Mouse (Mus musculus) thymus, postnatal 10 days (tissue): ENCODE measurements around the gene Trim67.
A peak's percentile ranks its signal among the peaks of the same experiment; 100 is the strongest.

Source experiments
- DNase-seq, 2 experiments: peaks; one replicate each; pipeline ENCODE4 v3.0.0; 2021; ENCODE audit warnings: low spot score in 2 of 2

Gene Trim67

DNA sequence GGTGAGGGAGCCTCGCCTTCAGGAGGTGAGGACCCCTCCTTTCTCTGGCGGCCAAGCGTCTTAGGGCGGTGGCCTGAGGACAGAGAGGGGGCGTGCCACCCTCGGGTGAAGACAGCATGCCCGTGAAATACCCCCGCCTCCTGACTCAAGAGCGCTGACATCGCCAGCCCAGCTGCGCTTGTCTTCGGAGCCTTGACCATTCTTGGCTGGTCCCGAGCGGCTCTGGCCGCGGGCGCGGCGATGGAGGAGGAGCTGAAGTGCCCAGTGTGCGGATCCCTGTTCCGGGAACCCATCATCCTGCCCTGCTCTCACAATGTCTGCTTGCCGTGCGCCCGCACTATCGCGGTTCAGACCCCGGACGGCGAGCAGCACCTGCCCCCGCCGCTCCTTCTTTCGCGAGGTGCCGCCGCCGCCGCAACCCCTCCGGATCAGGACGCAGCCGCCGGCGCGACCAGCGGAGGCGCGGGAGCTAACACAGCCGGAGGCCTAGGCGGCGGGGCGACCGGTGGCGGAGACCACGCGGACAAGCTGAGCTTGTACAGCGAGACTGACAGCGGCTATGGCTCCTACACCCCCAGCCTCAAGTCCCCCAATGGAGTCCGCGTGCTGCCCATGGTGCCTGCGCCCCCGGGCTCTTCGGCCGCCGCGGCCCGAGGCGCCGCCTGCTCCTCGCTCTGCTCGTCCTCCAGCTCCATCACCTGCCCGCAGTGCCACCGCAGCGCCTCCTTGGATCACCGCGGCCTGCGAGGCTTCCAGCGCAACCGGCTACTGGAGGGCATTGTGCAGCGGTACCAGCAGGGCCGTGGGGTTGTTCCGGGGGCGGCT lies 981 bp downstream of the Trim67 start:
- DNase-seq: peak in 1 of 2 experiments; percentile 8

GRCm38 (mm10) chr8:124794486-124794780 lies 1.5 kb downstream of the Trim67 start:
- DNase-seq: peak; percentile 7 to 52

GRCm38 (mm10) chr8:124795781-124796488 lies 3.0 kb downstream of the Trim67 start:
- DNase-seq: no peak

DNA sequence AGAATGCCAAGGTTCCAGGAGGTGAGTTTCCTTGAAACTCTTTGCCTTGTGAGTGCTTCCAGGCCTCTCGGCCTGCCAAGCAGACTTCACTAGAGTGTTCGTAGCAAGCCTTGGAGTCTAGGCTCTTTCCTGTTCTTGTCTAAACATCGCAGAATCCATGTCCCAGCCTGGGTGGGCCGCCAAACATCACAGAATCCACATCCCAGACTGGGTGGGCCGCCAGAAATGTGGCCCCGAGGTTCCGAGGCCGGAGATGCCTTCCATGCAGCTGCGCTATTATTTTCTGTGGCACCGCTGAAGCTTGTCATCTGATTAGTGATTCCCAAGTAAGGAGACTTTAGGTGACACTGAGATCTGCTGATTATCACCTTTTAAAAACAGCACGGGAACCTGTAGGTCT lies 7.7 kb downstream of the Trim67 start:
- no peak for DNase-seq

GRCm38 (mm10) chr8:124803824-124804702 lies 11.2 kb downstream of the Trim67 start:
- DNase-seq: no peak

DNA sequence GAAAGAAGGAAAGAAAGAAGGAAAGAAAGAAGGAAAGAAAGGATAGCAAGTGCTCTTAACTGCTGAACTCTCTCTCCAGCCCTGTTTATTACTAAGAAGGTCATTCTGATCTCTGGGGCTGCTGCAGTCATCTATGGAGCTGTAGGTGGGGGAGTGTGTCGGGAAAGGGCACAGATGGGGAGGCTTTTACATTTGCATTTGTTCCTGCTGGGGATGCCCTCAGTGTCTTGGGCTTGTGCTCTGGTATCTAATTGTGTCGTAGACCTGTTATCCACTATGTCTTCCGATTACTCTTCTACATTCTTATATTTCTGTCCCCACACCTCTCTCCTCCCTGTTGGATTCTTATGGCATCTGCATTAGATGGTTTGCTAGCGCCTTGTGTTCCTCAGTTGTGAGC lies 13.1 kb downstream of the Trim67 start:
- no peak for DNase-seq

DNA sequence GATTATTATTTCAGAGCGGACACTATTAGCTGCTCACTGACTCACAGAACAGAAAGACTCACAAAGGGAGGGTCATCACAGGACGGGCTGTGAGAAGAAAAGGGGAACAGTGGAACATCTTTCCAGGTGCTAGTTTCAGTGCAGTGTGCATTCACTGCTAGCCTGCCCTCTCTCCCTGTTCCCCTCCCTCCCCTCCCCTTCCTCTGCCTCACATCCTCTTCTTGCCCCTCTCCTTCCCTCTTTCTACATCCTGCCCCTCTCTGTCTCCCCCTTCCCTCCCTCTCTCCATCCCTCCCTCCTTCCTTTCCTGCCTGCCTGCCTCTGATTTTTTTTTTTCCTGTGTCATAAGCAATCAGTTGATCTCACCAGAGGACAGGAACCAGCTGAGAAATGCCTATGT lies 16.5 kb downstream of the Trim67 start:
- DNase-seq: no peak

- no peak for DNase-seq
Measured at GRCm38 (mm10) chr8:124810056-124810610, 17.2 kb downstream of the Trim67 start.

DNA sequence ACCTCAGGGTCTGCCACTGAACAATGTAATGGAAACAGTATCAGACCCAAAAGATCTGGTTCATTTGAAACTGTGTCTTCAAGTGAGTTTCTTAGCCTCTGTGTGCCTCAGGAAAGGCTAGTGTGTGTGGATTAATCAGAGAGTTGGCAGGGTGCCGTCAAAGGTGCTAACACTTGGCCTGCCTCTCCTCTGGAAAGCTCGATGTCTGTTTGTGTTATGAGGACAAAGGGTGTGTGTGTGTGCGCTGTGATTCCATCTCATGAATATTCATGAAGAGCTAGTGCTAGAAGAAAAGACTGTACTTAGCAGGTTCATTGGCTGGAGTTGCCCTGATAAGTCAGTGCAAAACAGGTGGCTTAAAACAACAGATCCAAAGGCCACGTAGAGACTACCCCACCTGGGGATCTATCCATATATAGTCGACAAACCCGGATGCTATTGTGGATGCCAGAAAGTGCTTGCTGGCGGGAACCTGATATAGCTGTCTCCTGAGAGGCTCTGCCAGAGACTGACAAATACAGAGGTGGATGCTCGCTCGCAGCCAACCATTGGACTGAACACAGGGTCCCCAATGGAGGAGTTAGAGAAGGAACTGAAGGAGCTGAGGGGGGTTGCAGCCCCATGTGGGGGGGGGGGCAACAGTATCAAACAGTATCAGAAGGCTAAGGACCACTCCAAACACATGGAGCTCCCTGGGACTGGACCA lies 17.9 kb downstream of the Trim67 start:
- DNase-seq: no peak

DNA sequence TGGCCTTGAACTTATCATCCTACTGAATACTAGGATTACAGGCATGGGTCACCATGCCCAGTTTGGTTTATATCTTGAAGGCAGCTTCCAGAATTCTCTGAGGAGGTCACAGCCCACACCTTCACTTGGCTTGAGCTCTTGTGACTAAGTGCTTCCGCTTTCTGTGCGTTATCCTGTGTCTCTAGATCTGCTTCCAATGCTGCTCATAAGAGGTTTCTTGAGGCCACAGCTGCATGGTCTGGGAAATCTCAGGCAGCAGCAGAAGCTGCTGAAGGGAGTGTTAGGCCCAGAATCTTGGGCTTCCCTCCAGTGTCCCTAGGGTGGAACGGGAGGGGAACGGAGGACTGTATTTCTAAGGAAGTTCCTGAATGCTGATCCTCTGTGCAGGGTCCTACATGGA lies 20.4 kb downstream of the Trim67 start:
- no peak for DNase-seq

DNA sequence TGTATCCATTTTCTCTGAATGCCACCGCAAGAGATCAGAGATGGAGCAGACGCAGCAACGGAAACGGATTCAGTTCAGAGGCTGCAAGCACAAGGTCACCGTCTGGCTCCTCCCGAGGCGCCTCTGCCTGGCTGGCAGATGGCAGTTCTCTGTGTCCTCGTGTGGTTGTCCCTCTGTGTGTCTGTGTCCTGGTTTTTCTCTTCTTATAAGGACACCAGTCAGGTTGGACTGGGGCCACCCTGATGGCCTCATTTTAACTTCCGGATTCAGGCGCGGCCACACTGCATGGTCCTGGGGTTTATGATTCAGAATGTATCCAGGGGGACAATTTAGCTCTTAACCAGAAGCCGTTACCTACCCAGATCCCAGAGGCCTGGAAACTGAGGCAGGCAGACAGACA lies 23.0 kb downstream of the Trim67 start:
- no peak for DNase-seq

GRCm38 (mm10) chr8:124816866-124817265 lies 24.0 kb downstream of the Trim67 start:
- no peak for DNase-seq

DNA sequence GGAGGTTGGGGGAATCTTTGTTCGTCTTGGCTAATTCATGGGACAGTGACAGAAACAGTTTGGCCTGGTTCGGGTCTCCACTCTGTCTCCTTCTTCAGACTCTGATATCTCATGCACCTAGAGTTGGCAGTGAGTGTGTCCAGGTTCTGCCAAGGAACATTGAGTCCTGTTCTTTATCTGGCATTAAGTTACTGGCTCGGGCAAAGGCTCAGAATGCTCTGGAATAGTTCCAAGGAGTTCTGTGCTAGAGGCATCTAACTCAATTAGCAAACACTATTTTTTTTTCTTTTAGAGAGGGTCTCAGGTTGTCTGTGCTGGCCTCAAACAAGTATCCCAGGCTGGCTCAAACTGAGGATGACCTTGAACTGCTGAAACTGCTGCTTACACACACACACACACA lies 24.5 kb downstream of the Trim67 start:
- no peak for DNase-seq

DNA sequence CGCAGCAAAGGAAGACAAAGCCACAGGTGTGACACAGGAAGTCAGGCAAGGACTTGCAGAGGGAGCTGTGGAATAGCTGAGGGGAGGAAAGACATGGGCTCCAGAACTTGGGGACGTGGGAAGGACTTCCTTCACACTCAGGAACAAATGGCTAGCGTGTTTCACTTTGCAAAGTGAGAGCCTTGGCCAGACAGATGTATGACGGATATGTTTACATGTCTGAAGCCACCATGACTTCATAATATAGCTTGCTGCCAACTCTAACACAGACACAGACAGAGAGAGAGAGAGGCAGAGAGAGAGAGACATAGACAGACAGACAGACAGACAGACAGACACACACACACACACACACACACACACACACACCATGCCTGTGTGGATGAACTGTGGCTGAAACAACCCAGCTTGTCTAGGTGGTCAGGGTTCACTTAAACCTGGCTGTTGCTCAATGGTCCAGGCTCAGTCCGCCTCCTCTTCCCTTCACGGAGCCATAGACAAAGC lies 26.8 kb downstream of the Trim67 start:
- DNase-seq: no peak

DNA sequence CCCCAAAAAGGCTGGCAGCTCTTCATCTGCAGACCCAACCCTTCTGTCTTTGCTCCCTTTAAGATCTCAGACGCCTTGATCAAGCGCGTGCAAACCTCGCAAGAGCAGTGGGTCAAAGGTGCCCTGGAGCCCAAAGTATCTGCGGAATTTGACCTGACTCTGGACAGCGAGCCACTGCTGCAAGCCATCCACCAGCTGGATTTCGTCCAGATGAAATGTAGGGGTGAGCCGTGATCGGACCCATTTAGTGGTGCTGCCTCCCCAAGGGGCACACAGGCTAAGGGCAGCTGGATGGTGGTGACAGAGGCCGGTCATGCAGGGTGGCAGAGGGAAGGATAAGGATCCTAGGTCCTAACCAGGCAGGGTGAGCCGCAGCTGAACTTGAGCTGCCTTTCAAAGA lies 27.2 kb downstream of the Trim67 start:
- no peak for DNase-seq

DNA sequence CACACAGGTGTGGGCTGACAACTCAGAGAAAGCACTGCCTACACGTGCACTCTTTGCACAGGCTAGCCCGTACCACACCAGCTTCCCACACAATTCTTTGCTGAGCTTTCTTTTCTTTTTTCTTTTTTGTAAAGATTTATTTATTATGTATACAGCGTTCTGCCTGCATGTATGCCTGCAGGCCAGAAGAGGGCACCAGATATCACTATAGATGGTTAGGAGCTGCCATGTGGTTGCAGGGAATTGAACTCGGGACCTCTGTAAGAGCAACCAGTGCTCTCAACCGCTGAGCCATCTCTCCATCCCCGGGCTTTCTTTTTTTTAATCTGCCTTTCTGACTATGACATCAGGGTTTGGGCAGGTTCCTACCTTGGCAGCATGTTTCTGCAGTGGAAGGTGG lies 30.6 kb downstream of the Trim67 start:
- DNase-seq: peak in 1 of 2 experiments; percentile 12

- DNase-seq: no peak
Measured at GRCm38 (mm10) chr8:124826658-124827057, 33.8 kb downstream of the Trim67 start.

- peak in 1 of 2 experiments; percentile 36 for DNase-seq
Measured at GRCm38 (mm10) chr8:124827387-124827786, 34.5 kb downstream of the Trim67 start.

DNA sequence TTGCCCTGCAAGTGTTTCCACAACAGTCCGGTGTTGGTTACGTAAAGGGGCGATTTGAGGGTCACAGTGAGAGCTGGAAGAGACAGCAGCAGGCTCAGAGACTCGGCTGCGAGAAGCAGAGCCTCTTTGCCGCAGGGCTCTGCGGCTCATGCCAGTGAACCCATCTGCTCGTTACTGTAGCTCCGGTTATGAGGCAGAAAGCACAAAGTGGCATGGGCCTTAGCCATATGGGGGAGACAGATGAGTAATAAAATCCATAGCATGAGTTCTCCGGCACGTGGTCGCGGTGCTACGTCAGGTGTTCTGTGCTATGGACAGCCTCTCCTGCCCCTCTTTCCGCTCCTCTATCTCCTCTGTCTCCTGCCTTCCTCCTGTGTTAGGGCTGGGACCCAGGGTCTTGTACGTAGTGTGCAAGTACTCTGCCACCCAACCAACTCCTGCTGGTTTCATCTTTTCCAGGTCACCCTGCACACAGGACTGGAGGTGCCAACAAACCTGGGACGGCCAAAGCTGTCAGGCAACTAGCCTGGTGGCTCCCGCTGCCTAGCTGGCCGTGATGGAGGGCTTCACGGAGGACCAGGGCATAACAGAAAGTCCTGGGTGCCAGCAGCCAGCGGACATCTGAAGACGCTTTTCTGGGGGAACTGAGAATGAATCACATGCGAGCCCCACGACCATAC lies 35.8 kb downstream of the Trim67 start:
- no peak for DNase-seq

GRCm38 (mm10) chr8:124830050-124830449 lies 37.2 kb downstream of the Trim67 start:
- DNase-seq: no peak

DNA sequence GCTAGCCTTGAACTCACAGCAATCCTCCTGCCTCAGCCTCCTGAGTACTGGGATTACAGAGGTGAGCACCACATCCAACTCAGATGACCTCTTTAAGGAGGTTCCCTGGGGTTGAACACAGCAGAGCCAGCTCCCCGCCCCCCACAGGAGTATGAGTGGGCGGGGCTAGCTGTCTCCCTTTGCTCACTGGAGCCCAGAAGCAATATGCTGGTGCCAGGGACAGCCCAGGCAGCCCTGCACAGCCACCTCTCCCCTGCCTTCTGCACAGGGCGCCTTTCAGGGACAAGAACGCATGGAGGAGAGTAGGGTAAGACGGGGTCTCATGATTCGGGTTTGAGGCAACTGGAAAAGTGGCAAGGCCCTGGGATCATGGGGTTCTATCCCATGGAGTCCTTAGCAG lies 38.6 kb downstream of the Trim67 start:
- DNase-seq: no peak
